Mouse (Mus musculus) spleen, adult 12 weeks (tissue): Measurements from ENCODE around the gene Zc3hc1.
"Not testable (repeated sequence)": the region's sequence is repeated elsewhere in the genome, so short reads cannot be mapped to it uniquely, and the experiment has no call there.

Source experiments
- DNase-seq: peaks from one replicate; pipeline ENCODE4 v3.0.0; 2022; ENCODE audit warnings: low spot score

The Zc3hc1 gene

DNA sequence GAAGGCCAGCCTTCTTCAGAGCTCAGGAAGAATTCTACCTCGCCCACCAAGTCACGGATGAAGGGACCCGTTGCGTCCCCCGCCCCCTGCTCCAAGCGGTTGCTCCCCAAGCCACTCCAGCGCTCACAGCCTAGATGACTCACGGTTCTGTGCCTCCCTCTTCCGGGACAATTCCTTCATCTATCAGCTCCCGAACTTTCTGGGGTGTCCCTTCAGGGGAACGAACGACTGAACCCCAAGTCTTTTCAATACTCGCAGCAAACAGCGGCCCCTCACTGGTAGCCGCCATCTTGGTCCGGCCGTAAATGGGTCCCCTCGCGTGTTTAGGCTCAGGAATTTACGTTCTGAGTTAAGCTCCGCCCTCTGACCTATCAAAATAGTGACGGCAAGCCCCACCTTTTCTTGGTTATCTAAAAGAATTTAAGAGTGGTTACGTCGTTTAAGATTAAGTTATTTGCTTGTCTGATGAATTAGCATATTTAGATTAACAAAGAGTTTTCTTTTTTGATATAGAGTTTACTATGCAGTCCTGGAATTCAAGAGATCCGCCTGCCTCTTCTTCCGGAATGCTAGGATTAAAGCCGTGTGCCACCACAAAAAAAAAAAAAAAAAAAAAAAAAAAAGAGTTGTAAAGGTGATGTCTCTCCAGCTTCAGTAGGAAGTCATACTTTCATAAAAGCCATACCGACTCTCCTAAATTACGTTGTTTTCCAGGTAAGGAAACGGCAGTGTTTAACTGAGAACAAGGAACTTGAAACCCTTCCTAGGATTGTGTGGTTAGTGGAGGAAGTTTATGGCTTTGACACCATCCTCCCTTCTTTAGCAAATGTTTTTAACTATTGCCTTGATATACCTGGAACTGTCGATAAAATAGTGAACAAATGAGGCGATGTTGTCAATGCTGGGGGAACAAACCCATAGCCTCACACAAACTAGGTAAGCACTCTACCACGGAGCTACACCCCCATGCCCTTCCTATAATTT, at the start of gene Zc3hc1:
TSS of gene Zc3hc1 (minus strand) at position 315 of the 984 bp plus-strand sequence.
- peak; percentile 71 for DNase-seq

DNA sequence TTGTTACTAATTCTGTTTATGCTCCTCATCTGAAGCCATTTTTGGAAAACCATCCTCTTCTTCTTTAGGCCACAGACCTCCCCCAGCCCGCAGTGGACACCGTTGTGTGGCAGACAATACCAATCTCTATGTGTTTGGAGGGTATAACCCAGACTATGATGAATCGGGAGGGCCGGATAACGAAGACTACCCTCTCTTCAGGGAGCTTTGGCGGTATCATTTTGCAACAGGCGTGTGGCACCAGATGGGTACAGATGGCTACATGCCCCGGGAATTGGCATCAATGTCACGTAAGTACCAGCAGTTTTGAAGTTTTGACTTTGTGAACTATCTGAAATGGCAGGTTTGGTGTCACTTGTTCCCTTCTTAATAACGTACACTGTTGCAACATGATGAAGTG, 48.7 kb upstream of the Zc3hc1 start:
- no peak for DNase-seq

DNA sequence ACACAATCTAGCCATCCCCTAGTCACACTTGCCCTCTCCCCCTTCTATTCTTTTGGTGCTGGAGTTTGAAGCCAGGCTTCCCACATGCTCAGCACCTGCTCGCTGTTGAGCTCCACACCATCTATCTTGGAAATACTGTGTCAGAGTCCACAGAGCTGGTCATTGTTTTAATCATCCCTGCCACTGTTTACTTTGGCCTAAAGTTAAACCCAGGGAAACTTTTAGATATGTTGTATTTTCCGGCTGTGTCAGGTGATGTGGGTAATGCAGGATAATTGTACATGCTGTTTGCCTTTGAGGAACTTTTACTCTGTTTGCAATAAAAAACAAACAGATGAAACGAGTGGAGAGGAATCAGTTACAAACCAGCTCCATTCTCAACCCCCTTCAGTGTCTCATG, 46.2 kb upstream of the Zc3hc1 start:
- no peak for DNase-seq

DNA sequence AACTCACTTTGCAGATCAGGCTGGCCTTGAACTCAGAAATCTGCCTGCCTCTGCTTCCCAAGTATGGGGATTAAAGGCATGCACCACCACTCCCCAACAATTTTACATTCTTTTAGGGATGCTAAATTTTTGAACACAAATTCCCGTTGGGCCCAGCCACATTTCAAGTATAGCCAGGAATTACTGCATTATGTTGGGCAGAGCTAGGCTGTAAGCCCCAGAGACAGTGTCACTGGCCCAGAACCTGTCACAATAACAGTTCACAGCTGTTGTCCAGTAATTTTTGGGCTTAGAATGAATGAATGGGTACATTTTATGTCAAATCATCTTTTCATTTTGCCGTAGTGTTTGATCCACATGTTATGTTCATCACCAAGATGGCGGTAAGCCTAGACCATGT, 45.6 kb upstream of the Zc3hc1 start:
- no peak for DNase-seq

DNA sequence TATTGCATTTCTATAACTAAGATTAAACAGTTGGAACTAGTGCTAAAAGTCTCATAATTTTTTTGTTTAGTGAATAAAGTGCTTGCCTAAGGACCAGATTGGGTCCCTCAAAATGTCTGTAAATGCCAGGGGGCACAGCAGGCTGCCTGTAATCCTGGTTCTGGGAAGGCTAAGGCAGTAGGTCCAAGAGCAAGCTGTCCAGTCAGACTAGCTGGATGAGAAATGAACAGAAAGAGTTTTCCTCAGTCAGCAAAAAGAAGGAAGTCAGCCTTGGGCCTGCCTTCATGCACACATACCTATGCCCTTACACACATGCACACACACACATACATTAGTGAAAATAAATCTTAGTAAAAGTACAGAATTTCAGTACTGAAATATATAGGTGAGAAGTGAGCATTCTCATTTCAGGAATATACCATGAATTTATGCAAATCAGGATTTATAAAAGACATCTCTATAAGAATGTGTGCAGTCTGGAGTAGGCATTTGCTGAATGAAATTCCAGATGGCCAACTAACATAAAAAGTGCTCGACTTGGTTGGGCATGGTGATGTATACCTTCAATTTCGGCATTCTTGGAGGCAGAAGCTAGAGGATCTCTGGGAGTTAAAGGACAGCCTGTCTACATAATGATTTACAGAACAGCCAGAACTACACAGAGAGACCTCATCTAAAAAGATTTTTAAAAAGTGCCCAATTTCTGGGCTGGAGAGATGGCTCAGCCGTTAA, 41.8 kb upstream of the Zc3hc1 start:
- no peak for DNase-seq

DNA sequence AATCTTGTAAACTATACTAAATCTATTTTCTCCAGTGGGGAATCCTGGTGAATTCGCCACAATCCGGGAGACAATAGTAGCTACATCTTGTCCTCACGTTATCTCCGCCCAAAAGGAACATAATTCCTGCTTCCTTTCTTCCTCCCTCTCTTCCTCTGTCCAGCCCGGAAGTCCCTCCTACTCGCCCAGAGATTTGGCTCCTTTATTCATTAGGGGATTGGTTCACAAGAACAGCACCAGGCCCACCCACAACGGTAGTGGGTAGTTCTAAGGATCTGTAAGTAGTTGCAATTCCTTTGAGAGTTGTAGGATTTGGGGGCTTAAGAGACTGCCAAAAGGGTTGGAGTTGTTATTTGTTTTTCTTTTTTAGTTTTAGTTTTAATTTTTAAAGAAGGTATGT, 26.0 kb upstream of the Zc3hc1 start:
- DNase-seq, result no peak

DNA sequence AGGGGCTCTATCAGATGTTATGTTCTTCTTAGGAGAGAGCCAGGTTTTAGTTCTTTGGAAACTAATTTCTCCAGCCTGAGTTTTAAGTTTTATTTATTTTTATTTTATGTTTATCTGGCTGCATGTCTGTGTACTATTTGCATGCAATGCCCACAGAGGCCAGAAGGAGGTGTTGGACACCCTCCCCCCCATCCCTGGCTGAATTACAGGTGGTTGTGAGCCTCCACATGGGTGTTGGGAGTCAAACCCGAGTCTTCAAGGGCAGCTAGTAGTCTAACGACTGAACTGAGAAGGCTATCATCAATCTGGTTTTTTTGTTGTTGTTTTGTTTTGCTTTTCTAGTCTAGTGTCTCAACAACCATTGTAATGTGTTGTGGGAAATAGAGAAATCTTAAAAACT, 25.3 kb upstream of the Zc3hc1 start:
- no peak for DNase-seq

DNA sequence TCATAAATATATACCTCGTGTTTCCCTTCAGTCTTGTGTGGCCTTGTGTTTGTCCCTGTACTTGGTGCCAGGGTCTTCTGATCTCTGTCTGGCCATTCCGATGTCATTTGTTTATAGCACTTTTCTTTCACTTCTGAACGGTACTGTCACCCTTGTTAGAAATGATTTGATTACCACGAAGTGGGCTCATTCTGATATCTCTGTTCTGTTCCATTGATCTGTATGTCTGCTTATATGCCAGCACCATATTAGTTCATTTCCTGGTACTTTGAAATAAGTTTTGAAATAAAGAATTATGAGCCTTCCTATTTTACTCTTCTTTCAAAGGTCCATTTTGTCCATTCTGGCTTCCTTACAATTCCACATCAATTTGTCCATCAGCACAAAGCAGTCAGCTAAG, 20.5 kb upstream of the Zc3hc1 start:
- no peak for DNase-seq

DNA sequence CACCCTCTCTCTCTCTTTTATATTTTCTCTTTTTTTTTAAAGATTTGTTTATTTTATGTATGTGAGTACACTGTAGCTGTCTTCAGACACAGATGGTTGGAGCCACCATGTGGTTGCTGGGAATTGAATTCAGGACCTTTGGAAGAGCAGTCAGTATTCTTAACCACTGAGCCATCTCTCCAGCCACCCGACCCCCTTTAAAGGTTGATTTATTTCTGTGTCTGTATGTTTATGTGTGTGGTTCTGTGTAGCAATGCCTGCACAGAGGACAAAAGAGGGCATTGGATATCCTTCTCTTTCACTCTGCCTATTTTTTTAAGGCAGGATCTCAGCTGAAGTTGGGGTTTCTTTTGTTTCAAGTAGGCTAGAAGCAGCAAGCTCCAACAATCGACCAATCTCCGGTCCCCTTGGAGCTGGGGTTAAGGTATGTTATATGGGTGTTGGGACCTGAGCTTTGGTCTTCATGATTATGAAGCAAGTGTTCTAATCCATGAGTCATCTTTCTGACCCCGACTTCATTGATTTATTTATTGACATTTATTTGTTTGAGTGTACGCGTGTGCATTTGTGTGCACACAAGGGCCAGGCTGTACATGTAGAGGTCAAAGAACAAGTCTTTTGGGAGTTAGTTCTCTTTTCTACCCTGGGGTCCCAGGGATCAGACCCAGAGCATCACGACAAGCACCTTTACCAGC, 18.7 kb upstream of the Zc3hc1 start:
- DNase-seq, result no peak

DNA sequence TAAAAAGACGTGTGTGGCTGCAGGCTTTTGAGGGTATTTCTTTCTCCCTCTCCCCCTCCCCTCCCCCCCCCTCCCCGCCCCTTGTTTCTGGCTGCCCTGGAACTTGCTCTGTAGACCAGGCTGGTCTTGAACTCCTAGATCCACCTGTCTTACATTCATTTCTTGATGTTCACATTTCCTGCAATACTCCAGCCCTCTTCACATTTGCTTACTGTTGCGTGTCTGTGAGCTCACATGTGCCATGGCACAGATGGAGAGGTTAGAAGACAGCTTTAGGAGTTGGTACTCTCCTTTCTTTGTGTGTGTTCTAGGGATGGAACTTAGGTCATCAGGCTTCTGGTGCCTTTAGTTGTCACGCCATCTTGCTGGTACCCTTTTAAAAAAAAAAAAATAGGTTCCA, 17.4 kb upstream of the Zc3hc1 start:
- no peak for DNase-seq

DNA sequence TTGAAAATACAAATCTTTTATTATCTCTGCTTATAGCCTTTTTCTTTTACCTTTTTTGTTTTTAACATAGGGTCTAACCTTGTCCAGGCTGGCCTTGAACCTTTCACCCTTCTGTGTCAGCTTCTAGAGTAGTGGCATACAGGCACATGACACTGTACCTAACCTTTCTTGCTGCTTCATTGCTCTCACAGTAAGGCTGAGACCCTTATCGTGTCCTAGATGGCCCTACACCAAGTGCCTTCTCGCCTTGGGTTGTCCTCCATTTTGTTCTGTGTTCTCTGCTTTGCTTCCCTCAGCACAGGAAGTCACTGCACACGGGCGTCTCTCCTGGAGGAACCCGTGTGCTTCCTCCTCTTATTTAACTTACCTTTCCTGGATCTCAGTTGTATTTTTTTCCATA, 13.8 kb upstream of the Zc3hc1 start:
- DNase-seq, result no peak

DNA sequence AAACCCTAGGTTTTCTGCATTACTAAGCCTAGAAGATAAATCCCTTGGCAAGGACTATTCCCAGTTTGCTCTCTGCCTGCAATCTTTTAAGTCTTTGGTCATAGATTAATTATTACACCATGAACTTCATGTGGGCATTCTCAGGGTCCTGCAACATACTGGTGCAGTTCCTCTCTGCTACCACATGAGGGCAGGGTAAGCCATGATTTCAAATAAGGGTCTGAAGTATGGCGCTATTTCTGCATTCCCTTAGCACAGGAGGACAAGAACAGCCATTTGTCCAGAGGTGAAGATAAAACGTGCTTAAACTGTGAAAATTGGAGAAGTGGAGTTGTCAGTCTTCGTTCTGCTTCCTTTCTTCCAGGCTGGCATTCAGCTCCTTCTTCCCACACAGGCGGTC, 12.6 kb upstream of the Zc3hc1 start:
- peak; percentile 48 for DNase-seq

DNA sequence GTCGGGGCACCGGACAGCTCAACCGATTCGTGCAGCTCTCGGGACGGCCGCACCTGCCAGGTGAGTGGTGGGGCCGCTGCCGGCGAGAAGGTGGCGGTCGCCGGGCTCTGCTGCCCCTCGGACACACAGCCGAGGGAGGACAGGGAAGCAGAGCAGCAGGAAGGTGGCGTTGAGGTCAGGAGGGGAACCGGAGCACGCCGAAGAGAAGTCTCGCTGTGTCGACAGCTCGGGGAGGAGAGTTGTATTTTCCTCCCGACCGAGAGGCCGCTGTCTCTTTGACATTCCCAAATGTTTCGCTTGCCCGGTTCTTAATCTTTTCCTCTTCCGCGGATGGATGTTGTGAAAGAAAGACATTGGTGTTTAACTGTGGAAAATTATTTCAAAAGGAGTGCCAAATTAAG, 11.3 kb upstream of the Zc3hc1 start:
- no peak for DNase-seq

DNA sequence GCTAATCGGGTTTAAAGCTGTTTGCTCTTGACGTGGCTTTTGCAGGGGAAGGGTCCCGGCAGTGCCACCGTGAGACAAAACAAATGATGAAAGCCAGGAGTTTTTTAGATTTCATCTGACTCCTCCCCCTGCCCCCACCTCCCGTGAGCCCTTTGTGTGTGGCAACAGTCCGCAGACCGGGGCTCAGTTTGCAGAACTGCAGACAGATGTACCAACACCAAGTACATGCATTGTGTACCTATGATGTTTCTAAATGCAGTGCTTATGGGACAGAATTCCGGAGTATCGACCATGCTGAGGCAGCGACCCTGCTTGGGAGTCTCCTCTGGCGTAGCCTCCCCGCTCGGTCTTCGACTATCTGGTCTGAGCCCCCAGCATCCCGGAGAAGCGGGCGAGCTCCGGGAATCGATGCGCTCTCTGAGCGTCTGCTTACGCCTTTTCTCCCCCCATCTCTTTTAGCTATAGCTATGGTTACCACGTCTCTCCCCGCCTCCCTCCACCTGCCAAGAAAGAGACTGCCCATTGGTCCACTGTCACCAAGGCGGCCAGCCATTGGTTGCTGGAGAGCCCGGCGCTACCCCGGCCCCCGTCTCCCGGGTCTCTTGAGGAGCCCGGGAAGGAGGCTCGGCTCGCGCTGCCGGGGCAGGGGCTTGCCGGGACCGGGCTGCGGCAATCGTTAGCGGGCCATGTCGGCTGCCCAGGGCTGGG, 10.6 kb upstream of the Zc3hc1 start, which contains the start of gene Klhdc10:
TSS of gene Klhdc10 (plus strand) at position 561 of the 708 bp plus-strand sequence.
- peak; percentile 99 for DNase-seq

DNA sequence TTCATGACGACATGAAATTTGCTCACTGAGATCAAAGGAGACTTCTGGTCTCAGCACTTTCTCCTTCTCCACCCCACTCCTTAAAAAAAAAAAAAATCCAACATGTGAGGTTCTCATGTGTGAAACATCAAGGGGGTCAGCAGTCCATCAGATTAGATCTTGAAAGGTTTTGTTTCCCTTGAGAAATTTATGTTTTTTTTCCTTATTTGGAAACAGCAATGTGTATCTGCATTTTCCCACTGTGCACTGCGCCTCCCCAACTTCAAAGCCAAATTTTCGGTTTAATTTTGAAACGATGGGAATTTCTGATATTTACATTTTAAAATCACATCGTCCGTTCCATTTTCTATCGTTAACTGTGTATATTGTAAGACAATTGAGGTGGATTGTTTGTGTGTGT, 9.9 kb upstream of the Zc3hc1 start:
- DNase-seq, result no peak

DNA sequence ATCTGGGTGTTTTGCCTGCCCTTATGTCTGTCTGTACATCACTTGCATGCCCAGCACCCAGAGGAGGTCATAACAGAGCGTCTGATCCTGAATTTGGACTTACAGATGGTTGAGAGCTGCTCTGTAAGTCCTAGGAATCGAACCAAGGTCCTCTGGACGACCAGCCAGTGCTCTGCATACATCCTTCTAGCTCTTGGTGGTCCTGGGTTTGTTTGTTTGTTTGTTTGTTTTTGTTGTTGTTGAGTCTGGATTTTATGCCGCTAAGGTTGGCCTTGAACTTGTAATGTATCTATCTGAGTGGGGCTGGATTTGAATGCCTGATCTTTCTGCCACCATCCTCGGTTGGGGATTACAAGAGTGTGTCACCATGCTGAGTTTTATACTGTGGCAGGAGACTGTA, 9.3 kb upstream of the Zc3hc1 start:
- DNase-seq, result no peak

DNA sequence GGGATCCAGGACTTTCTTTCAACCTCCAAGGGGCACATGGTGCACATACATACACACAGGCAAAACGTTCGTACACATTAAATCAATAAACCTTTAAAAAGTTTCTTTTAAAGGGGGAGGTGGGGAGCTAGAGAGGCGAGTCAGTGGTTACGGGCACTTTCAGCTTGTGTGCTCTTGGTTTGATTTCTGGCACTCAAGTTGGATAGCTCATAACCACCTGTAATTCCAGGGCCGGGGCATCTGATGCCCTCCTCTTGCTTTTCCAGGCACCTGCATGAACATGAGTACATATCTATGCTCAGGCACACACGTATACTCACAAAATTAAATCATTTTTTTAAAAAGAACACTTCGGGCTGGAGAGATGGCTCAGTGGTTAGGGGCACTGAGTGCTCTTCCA, 1.2 kb upstream of the Zc3hc1 start:
- DNase-seq, result no peak

DNA sequence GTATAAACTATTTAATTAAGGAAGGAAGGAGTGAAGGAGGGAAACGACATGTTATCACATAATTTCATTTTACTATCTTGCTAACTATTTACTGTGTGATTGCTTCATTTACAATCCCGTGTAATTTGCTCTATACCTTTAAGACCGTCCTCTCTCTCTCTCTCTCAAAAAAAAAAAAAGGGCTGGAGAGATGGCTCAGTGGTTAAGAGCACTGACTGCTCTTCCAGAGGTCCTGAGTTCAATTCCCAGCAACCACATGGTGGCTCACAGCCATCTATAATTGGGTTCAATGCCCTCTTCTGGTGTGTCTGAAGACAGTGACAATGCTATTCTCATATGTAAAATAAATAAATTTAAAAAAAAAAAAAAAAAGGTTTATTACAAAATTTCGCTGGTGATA, 557 bp downstream of the Zc3hc1 start:
- DNase-seq, result not testable (repeated sequence)

DNA sequence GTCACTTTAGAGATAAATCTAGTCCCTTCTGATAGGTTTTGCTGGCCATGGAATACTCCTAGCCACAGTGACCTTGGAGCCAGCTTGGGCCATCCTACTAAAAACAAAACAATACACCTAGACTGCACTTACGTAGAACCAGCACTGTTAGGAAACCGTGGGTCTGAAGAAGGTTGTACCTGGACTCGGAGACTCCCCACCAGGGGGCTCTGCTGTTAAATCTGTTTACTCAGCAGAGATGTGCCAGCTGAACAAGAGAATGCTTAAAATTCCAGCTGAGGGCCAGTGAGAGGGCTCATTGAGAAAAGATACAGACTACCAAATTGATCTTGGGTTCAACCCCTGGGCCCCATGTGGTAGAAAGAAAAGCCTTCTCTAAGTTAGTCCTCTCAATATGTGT, 9.7 kb downstream of the Zc3hc1 start:
- no peak for DNase-seq

DNA sequence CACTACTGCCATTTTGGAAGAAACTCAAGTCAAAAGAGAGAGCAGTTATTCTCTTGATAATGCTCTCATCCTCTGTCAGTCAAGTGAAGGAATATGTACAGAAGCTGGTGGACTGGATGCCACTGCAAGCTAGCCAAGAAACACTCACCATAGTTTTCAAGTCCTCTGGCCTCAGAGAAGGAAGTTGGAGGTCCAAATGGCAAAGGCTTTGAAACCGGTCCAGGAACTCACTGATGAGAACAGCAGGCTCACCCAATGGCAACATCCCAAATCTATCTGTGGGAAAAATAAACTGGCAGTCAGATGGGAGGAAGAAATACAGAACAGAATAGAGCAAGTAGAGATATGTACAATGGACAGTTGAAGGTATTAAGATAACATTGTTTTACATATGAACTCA, 15.0 kb downstream of the Zc3hc1 start:
- no peak for DNase-seq

DNA sequence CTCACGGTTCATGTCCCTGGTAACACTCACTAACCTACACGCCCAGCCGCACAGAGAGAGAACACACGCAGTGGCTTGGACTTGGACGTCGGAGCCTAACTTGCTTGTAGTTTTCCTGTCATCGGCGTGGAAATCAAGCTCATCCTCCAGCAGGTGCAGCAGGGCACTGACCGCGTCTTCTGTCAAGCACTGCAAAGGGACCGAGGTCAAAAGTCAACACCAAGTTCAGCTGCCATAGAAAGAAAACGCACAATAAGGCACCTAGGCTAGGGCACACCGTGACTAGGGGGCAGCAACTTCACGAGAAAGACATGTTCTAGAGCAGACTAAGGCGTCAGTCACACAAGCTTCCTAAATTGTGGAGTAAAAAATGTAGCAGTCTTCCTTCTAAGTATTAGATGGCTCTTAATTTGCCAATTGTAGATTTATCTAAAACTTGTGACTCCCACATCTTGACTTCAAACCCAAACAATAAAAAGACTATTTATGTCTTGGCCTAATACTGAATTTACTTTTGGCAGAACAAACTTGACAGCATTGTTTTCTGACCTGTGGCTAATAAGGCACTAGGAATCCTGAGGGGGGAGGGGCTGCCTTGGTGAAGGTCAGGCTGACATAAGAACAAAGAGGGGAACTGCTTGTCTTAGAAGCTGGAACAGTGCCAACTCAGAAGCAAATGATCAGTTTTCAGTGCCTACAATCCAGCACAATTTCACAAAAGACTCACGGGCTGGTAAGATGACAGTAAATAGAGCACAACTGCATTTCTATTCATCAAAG, 15.9 kb downstream of the Zc3hc1 start:
- no peak for DNase-seq
